Mouse (Mus musculus) CH12.LX (cell line): Measurements from ENCODE around the gene Gpatch2.

Source experiments
- CTCF ChIP-seq, 2 experiments: IDR thresholded peaks in 1 of 2; conservative IDR thresholded peaks in 1 of 2; 2 replicates each; pipeline ENCODE4 v1.5.1; 2011 to 2012; ENCODE audit warnings: low read depth in 2 of 2, low read length in 2 of 2, improper control_type of control experiment in 1 of 2, inconsistent platforms in 1 of 2, mild to moderate bottlenecking in 1 of 2, moderate library complexity in 1 of 2
- E2F4 ChIP-seq: IDR thresholded peaks from 2 replicates; pipeline ENCODE4 v1.6.1; 2011; ENCODE audit warnings: low read depth, low read length, improper control_type of control experiment; ENCODE audit not compliant: insufficient replicate concordance
- POLR2A ChIP-seq: IDR thresholded peaks from 2 replicates; pipeline ENCODE4 v1.6.1; 2011; ENCODE audit warnings: low read depth, mild to moderate bottlenecking, improper control_type of control experiment, low read length

- TF ChIP-seq CTCF (conservative IDR thresholded peaks at IDR 0.05 in 1 of 2, IDR thresholded peaks at IDR 0.05 in 1 of 2; ENCODE audit: low read depth in 2 of 2, low read length in 2 of 2) (no peak), E2F4 (no peak), POLR2A (no peak)
Measured at GRCm38 (mm10) chr1:187216620-187217410, 1.5 kb downstream of the Gpatch2 start.
